15 mouse cellular contexts compared by ENCODE assay signal in the genomic region with DNA sequence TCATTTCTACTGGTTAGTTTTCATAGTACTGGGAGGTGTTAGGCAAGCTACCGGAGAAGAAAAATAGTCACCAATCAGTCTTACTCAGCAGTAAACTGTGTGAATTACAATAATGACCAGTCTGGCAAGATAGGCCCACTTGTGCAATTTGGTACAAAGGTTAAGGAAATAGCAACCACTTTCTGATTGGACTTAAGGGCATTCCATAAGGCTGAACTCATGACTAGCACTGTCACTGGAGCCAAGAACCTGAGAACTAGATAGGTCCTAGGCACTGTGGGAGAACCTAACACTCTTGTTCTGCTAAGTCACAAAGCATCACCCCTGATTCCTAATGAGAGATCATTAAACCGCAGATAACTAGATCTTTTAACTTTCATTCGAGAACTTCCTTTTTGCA. TPM values are rescaled to one million over a fixed set of nuclear protein-coding genes. Genes with fewer than 3 reads are reported as not detected.
A peak's percentile ranks its signal among the peaks of the same experiment; 100 is the strongest.
DNase-seq lines count a peak whose midpoint lies in the region; ATAC-seq lines count a peak whose summit lies in the region.
"Had no signal": no experiment of that assay in that cellular context is flagged by ENCODE, and none has a peak within 500 bp of the region (broad histone marks: within the 10 kb centered on the region; RNA-seq: fewer than 3 reads in every experiment).

No protein-coding gene starts in this region.

- no peaks in the 10 kb centered on the region for H3K4me1 ChIP-seq in liver, embryonic 16.5 days (ENCODE audit: control insufficient read depth, low read depth, low read length)
- H3K4me1 ChIP-seq in liver, embryonic 11.5 days (replicated peaks; ENCODE audit: control insufficient read depth, insufficient read depth, low read length) = no peaks in the 10 kb centered on the region
- H3K4me1 ChIP-seq in intestine, embryonic 14.5 days (replicated peaks; ENCODE audit: control insufficient read depth, insufficient read depth, low read length) = no peaks in the 10 kb centered on the region
- H3K4me1 ChIP-seq: embryonic facial prominence, embryonic 12.5 days; forebrain, embryonic 13.5 days; hindbrain, embryonic 10.5 days; limb, embryonic 15.5 days; megakaryocyte, embryonic 14.5 days; stomach, embryonic 15.5 days had no signal

- WGBS in liver, embryonic 16.5 days (ENCODE audit: insufficient replicate concordance) = 59% methylated on average over 3 of the region's 3 CpGs
- 81% methylated on average over 3 of the region's 3 CpGs for WGBS in liver, embryonic 11.5 days
- 84% methylated on average over 3 of the region's 3 CpGs for WGBS in intestine, embryonic 14.5 days

- H3K27me3 ChIP-seq in liver, embryonic 16.5 days (ENCODE audit: control insufficient read depth, insufficient read depth, low read depth, low read length) = no peaks in the 10 kb centered on the region
- H3K27me3 ChIP-seq in liver, embryonic 11.5 days (replicated peaks; ENCODE audit: control insufficient read depth, insufficient read depth, low read length) = no peaks in the 10 kb centered on the region
- H3K27me3 ChIP-seq in intestine, embryonic 14.5 days (replicated peaks; ENCODE audit: control insufficient read depth, insufficient read depth, low read length) = no peaks in the 10 kb centered on the region
- H3K27me3 ChIP-seq: embryonic facial prominence, embryonic 12.5 days; forebrain, embryonic 13.5 days; limb, embryonic 15.5 days; megakaryocyte, embryonic 14.5 days; stomach, embryonic 15.5 days had no signal

- no peak overlapping the region for H3K4me3 ChIP-seq in liver, embryonic 16.5 days (ENCODE audit: low read depth, low read length)
- no peak overlapping the region for H3K4me3 ChIP-seq in liver, embryonic 11.5 days (ENCODE audit: low read depth, low read length)
- no peak overlapping the region for H3K4me3 ChIP-seq in intestine, embryonic 14.5 days (ENCODE audit: low read depth, low read length)
- H3K4me3 ChIP-seq: embryonic facial prominence, embryonic 12.5 days; forebrain, embryonic 13.5 days; hindbrain, embryonic 10.5 days; limb, embryonic 15.5 days; megakaryocyte, embryonic 14.5 days; stomach, embryonic 15.5 days had no signal

- H3K27ac ChIP-seq in liver, embryonic 16.5 days (ENCODE audit: low read length) = no peak overlapping the region
- no peak overlapping the region for H3K27ac ChIP-seq in liver, embryonic 11.5 days (ENCODE audit: low read depth, low read length)
- H3K27ac ChIP-seq in intestine, embryonic 14.5 days (ENCODE audit: low read depth) = no peak overlapping the region
- H3K27ac ChIP-seq: embryonic facial prominence, embryonic 12.5 days; forebrain, embryonic 13.5 days; hindbrain, embryonic 10.5 days; limb, embryonic 15.5 days; stomach, embryonic 15.5 days had no signal

- peak; percentile 48; the same call in 1 of the 2 replicates for ATAC-seq in liver, embryonic 16.5 days (ENCODE audit: low read depth)
- ATAC-seq in liver, embryonic 11.5 days (replicated peaks; ENCODE audit: low FRiP score) = no peak
- ATAC-seq in intestine, embryonic 14.5 days (replicated peaks; ENCODE audit: low FRiP score, low TSS enrichment, low read depth) = 0 out of 2 replicates have a peak, but pooled peaks have one; percentile 53
- ATAC-seq in megakaryocyte progenitor cell, adult 5-6 weeks (replicated peaks; ENCODE audit: poor library complexity) = 0 out of 2 replicates have a peak, but pooled peaks have one; percentile 15
- ATAC-seq: forebrain, embryonic 13.5 days had no signal

- no peaks in the 10 kb centered on the region for H3K9me3 ChIP-seq in liver, embryonic 16.5 days (replicated peaks; ENCODE audit: control insufficient read depth, low read length)
- H3K9me3 ChIP-seq in liver, embryonic 11.5 days (ENCODE audit: control insufficient read depth, low read length) = no peaks in the 10 kb centered on the region
- H3K9me3 ChIP-seq in intestine, embryonic 14.5 days (ENCODE audit: control insufficient read depth, low read length) = no peaks in the 10 kb centered on the region
- H3K9me3 ChIP-seq: embryonic facial prominence, embryonic 12.5 days; forebrain, embryonic 13.5 days; hindbrain, embryonic 10.5 days; limb, embryonic 15.5 days; megakaryocyte, embryonic 14.5 days; stomach, embryonic 15.5 days had no signal

- DNase-seq in adrenal gland, postnatal 14 days = peak; percentile 12
- no peak for DNase-seq in adrenal gland, adult 8-10 months
- DNase-seq in liver, embryonic 11.5 days (ENCODE audit: low spot score) = no peak
- DNase-seq in intestine, embryonic 14.5 days (ENCODE audit: low spot score) = no peak
- DNase-seq in urinary bladder, postnatal 4 days (ENCODE audit: low spot score in 2 of 2) = no peak
- DNase-seq in right cerebral cortex, postnatal 25 days = no peak
- DNase-seq: thymus, postnatal 36 days had no signal

- H3K36me3 ChIP-seq in liver, embryonic 16.5 days (ENCODE audit: control insufficient read depth, insufficient read depth) = no peaks in the 10 kb centered on the region
- H3K36me3 ChIP-seq in liver, embryonic 11.5 days (ENCODE audit: control insufficient read depth, insufficient read depth, low read length) = no peaks in the 10 kb centered on the region
- no peaks in the 10 kb centered on the region for H3K36me3 ChIP-seq in intestine, embryonic 14.5 days (ENCODE audit: control insufficient read depth, insufficient read depth, low read length)
- H3K36me3 ChIP-seq: embryonic facial prominence, embryonic 12.5 days; hindbrain, embryonic 10.5 days; limb, embryonic 15.5 days; stomach, embryonic 15.5 days had no signal

- no peak overlapping the region for H3K9ac ChIP-seq in liver, embryonic 16.5 days (ENCODE audit: low read depth, low read length)
- no peak overlapping the region for H3K9ac ChIP-seq in liver, embryonic 11.5 days (ENCODE audit: low read depth, low read length)
- no peak overlapping the region for H3K9ac ChIP-seq in intestine, embryonic 14.5 days (ENCODE audit: low read length)
- H3K9ac ChIP-seq: embryonic facial prominence, embryonic 12.5 days; forebrain, embryonic 13.5 days; limb, embryonic 15.5 days; stomach, embryonic 15.5 days had no signal

- H3K4me2 ChIP-seq in liver, embryonic 16.5 days (ENCODE audit: low read depth, low read length) = no peak overlapping the region
- no peak overlapping the region for H3K4me2 ChIP-seq in liver, embryonic 11.5 days
- H3K4me2 ChIP-seq in intestine, embryonic 14.5 days (ENCODE audit: low read length) = no peak overlapping the region
- H3K4me2 ChIP-seq: embryonic facial prominence, embryonic 12.5 days; forebrain, embryonic 13.5 days; limb, embryonic 15.5 days; stomach, embryonic 15.5 days had no signal

RNA-seq across cellular contexts. Expression of a gene that starts 30.6 kb away (rescaled TPM):
- total RNA-seq in adrenal gland, postnatal 14 days (2021) = 16.2 and 19.8 TPM in 2 replicates
- 10 to 100 TPM; 17.3 to 24.4 (median 20.9) TPM for total RNA-seq in adrenal gland, adult 8-10 months (2022)
- 3.3 and 3.5 TPM in 2 replicates for polyA plus RNA-seq in liver, embryonic 16.5 days (2015; fragmentation: Nextera tagmentation; extraction: Ambion mirVana)
- 8.3 and 8.8 TPM in 2 replicates for polyA plus RNA-seq in liver, embryonic 11.5 days (2014; fragmentation: Nextera tagmentation; extraction: Ambion mirVana)
- 13.0 and 13.5 TPM in 2 replicates for polyA plus RNA-seq in intestine, embryonic 14.5 days (2014; fragmentation: Nextera tagmentation; extraction: Ambion mirVana)
- 14.7 and 16.0 TPM in 2 replicates for total RNA-seq in megakaryocyte progenitor cell, adult 5-6 weeks (2015)
- 17.6 and 18.8 TPM in 2 replicates for total RNA-seq in megakaryocyte progenitor cell, adult 5-6 weeks (2017)
